Mouse (Mus musculus) lung, adult 2 months (tissue): Measurements from ENCODE around the gene Cd8b1.

Experiments
- CTCF ChIP-seq: fragments of 200-500 bp; IDR thresholded peaks from 2 replicates; pipeline ENCODE4 v1.5.1; 2011; ENCODE audit warnings: mild to moderate bottlenecking, low read length, control low read depth; ENCODE audit not compliant: insufficient read depth
- POLR2A ChIP-seq: fragments of 200-500 bp; IDR thresholded peaks from 2 replicates; pipeline ENCODE4 v1.6.1; 2011; ENCODE audit warnings: low read depth, mild to moderate bottlenecking, control low read depth, low read length, borderline replicate concordance; ENCODE audit errors: extremely low read depth

GRCm38 (mm10) chr6:71357493-71357892 is 34.9 kb downstream of the Cd8b1 start:
- TF ChIP-seq POLR2A (no peak), CTCF (no peak)
